Mouse (Mus musculus) G1E (cell line): ENCODE measurements around the gene Drap1.

ENCODE experiments used
- CTCF ChIP-seq: IDR thresholded peaks from 2 replicates; pipeline ENCODE4 v1.5.1; 2012; ENCODE audit warnings: low read depth, low read length, inconsistent platforms, mixed read lengths
- GATA1 ChIP-seq: IDR thresholded peaks from 2 replicates; pipeline ENCODE4 v1.6.1; 2012; ENCODE audit warnings: borderline replicate concordance, low read length, inconsistent platforms, mixed read lengths
- POLR2AphosphoS5 ChIP-seq: IDR thresholded peaks from 2 replicates; pipeline ENCODE4 v1.6.1; 2012; ENCODE audit warnings: low read depth, low read length, inconsistent platforms; ENCODE audit not compliant: insufficient replicate concordance
- TAL1 ChIP-seq: conservative IDR thresholded peaks from 2 replicates; pipeline ENCODE4 v1.6.1; 2012; ENCODE audit warnings: low read depth, low read length, inconsistent platforms, mixed read lengths

GRCm38 (mm10) chr19:5384715-5385114, 40.1 kb downstream of the Drap1 start:
- TF ChIP-seq GATA1 (no peak), POLR2AphosphoS5 (no peak), CTCF (no peak), TAL1 (no peak)
